Mouse (Mus musculus) v-Abl transformed pro-B cells (cell line): ENCODE measurements at regions not wholly inside any gene's neighbourhood (a gene's known extent, or its start where the extent isn't known, plus 50 kb on each side); places are given as distances from the start of the nearest gene placed in this dataset.

Experiments
- in situ Hi-C, 2 experiments: fragments of 400-800 bp; cut with MboI; formaldehyde crosslinking; loops; one replicate each; pipeline ENCODE4 v1.15.1; 2025; ENCODE audit not compliant: unreplicated experiment in 2 of 2

DNA sequence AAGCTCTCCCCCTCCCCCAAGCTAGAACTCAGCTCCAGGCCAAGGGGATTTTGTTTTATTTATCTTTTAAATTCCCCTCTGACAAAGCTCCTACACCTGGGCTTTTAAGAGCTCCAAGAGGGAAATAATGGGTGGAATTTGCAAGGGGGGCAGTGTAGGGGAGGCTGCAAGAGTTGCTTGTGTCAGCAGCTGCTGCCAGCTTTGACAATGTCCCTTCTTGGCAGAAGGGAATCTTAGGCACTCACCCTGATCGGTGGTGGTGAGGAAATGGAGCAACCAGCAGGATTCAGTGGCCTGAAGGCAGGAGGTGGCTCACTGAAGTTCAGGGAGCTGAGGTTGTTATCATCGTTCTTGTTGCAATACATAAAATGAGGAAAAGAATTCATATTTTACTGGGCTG lies 72.8 kb upstream of the Tnp1 start:
- in situ Hi-C loops, result no loop called here

DNA sequence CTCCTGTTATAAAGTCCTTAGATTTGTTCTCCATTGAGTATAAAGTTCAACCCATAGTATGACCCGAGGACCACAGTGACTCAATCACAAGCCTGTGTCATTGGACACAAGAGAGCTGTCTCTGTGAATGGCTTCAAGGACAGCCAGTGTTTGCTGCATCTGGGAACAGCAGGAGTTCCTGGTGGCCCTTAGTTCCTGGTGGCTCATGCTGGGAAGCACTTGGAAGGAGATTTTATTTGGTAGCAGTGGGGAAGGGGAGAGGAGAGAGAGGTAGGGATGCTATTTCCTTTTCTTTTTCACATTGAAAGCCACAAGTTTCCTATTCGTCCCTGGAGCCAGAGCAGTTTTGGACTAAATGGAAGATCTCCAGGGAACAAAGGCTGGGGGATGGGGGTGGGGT lies 69.2 kb upstream of the Tnp1 start:
- in situ Hi-C loops, result no loop called here

DNA sequence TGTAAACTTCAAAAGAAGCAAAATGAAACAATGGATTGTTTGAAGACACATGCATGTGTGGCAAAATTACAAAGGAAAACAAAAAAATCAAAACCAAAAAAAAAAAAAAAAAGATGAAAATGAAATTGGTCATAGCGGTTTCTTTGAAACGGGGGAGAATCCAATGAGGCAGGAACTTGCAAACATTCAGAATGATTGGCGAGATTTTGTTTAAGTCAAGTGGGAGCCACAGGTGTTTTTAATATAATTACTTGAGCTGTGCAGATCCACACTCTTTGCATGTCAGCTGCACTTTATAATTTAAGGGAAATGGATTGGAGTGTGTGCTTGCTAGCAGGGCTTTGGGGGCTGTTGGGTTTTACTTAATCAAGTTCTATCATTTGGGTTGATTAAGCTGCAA lies 67.7 kb upstream of the Tnp1 start:
- in situ Hi-C loops, result no loop called here

DNA sequence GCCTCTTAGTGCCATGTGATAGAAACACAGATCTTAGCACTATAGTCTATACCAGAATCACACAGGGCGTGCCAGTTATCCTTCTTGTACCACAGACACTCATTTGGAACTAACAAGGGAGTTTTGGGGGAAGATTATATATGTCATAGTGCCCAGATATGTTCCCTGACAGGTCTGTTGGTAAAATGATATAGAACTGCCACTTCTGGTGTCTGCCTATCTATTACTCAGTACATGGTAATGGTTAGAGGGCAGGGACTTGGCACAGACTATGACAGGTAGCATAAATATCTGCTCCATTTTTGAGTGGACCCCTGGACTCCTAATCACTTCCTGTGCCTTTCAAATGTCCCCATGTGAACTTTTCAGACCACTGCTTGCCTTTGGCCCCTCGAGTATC lies 63.8 kb upstream of the Tnp1 start:
- in situ Hi-C loops, result no loop called here

DNA sequence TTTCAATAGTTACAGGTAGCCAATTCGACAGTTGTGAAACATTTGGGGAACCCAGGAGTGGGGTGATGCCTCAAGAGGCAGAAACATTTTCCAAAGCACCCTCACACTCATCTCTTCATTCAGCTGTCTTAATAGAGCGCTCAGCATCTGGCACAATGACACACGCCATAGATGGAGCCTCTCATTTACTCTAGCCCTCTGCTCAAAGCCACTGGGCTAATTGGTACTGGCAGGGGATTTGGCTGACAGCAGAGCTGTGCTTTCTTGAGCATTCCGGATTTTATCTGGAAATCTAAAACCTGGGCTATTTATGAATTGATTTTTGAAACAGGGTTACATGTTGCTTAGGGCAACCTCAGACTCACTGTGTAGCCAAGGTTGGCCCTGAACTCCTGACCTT lies 61.4 kb upstream of the Tnp1 start:
- in situ Hi-C loops, result no loop called here

DNA sequence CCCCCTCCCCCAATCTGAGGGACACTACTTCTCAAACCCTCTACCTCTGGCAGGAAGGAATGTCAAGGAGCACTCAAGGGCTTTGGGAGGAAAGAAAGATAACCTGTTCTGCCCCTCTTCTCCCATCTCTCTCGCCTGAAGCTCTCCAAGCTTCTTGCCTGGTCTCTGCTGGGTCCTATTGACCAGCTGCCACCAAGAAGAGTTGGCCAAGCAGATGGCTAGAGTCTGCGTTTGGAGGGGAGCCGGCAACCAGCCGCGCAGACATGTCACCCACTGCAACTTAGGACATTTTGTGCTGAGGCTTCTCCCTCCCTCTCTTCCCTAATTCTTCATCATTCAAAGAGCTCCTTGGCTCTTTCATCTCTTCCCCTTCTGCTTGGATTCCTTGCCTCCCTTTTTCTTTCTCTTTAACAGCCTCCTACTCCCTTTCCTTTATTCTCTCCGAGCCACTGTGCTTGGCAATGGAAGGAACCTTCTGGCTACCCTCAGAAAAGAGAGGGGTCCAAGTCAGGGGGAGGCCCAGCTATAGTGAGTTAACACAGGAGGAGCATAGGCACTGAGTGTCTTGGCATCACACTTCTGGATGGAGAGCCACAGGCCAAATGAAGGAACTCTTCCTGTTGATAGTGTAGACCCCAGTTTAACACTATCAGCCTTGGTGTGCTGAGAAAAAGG lies 60.1 kb upstream of the Tnp1 start:
- in situ Hi-C loops, result no loop called here

DNA sequence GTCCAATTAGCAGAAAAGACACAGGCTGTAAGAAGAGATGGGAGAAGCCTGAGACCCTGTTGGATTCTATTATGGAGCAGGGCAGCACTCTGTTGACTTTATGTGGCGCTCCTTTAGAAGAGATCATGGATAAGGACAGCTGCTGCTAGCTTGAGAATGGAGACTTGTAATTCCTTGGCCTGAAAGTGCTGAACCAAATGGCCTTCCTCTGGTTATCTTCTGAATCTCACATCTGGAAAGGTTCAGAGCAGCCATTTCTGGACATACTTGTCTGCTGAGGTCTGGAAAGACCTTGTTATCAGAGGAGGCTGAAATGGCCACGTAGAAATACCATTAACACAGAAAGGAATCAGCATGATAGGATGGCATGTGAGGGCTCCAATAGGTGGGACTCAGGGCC lies 59.5 kb upstream of the Tnp1 start:
- in situ Hi-C loops, result no loop called here

DNA sequence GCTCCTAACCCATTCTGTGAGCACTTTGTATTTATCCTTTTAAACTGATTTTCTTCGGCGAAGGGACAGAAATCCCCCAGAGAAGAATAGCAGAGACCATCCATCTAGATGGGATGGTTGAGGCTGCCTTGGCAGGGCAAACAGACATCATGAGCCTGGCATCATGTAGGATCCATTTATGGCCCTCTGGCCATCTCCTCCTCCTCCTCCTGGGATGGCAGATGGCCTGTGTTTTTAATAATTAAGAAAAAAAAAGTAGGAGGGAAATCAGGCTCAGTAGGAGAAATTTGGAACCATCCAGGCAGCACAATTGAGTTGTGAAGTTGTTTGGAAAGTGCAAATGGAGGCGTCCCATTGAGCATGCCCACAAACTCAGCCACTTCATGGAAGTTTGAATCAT lies 58.8 kb upstream of the Tnp1 start:
- in situ Hi-C loops, result no loop called here

DNA sequence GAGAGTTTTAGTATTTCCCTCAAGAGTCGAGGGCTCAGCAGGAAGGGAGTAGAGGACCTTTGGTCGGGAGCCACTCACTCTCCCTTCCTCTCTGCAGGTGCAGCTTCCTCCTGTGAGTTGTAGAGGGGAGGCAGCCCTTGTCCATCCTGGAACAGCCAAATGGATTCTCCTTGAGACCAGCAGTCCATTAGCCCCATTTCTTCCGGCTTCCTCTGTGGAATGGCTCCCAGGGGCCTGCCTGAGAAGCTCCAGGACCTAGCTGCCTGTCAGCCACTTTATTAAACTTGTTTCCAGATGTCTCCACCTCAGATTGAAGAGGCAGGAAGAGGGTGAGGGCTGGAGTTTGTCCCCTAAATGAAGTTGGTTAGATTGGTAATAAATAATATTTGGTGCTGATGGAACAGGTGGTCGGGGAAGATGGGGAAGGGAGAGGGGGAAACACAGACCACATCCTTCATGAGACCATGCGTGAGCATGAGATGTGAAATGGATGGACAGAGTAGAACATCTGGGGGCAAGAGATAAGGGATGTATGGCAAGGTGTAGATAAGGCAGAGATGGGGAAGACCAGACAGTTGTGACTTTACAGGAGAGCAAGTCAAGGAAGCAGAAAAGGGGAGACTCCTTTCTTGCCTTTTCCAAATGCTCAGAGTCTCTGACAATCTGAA lies 56.7 kb upstream of the Tnp1 start:
- in situ Hi-C loops, result no loop called here

DNA sequence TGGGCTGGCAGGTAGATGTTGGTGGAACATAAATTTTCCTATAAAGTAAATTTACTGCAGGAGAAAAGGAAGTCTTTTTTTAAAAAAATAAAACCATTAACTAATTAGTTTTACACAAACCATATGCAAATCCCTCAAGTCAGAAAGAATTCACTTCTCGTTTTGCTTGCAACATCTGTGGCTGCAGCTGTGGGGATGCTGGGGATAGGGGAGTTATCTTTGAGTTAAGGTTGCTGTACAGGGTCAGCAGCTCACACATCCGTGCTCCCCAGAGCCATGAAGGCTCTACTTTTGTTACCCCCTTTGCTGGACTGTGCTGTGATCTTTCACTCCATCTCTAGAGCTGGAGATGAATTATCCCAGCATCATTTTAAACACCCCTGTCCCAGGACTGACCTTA lies 54.4 kb upstream of the Tnp1 start:
- in situ Hi-C loops, result no loop called here
